Mouse (Mus musculus): ENCODE measurements at regions not wholly inside any gene's neighbourhood (a gene's known extent, or its start where the extent isn't known, plus 50 kb on each side); places are given as distances from the start of the nearest gene placed in this dataset.
A peak's percentile ranks its signal among the peaks of the same experiment; 100 is the strongest.

- Histone ChIP-seq H3K9me3 (ENCODE audit: low read depth, low read length) (no peaks in the 10 kb centered on the region), H3K36me3 (ENCODE audit: insufficient read depth) (no peaks in the 10 kb centered on the region), H3K4me1 (ENCODE audit: insufficient read depth) (no peaks in the 10 kb centered on the region), H3K27ac (ENCODE audit: low read depth) (no peak overlapping the region), H3K4me3 (ENCODE audit: low read depth, low read length) (no peak overlapping the region), H3K9ac (no peak overlapping the region), H3K4me2 (no peak overlapping the region), H3K27me3 (ENCODE audit: insufficient read depth, low read length) (no peaks in the 10 kb centered on the region)
- DNase-seq (no peak), ATAC-seq (ENCODE audit: insufficient read depth) (no peak)
- no peak for TF ChIP-seq CTCF (IDR thresholded peaks at IDR 0.05; ENCODE audit: low read depth)
- WGBS: 62% methylated on average over 14 of the region's 14 CpGs
Observed at GRCm38 (mm10) chr19:53476768-53477547, 52.0 kb upstream of the Dusp5 start.

- no peak for TF ChIP-seq CTCF (IDR thresholded peaks at IDR 0.05; ENCODE audit: low read depth)
- DNase-seq (no peak), ATAC-seq (ENCODE audit: insufficient read depth) (no peak)
- Histone ChIP-seq H3K4me3 (ENCODE audit: low read depth, low read length) (no peak overlapping the region), H3K4me2 (no peak overlapping the region), H3K9me3 (ENCODE audit: low read depth, low read length) (peaks cover 4% of the 10 kb centered on the region; the same call in 1 of the 2 replicates), H3K27me3 (ENCODE audit: insufficient read depth, low read length) (no peaks in the 10 kb centered on the region), H3K9ac (no peak overlapping the region), H3K36me3 (ENCODE audit: insufficient read depth) (no peaks in the 10 kb centered on the region), H3K4me1 (ENCODE audit: insufficient read depth) (no peaks in the 10 kb centered on the region), H3K27ac (ENCODE audit: low read depth) (no peak overlapping the region)
- 45% methylated on average over 7 of the region's 7 CpGs for WGBS
Observed at GRCm38 (mm10) chr19:53469256-53469655, 59.7 kb upstream of the Dusp5 start.

- H3K4me2 ChIP-seq: no peak overlapping the region
Observed at GRCm38 (mm10) chr19:53464681-53465080, 64.2 kb upstream of the Dusp5 start.

GRCm38 (mm10) chr19:53464135-53464534 is 64.8 kb upstream of the Dusp5 start:
- Histone ChIP-seq H3K27ac (ENCODE audit: low read depth) (no peak overlapping the region), H3K4me3 (ENCODE audit: low read depth, low read length) (no peak overlapping the region), H3K27me3 (ENCODE audit: insufficient read depth, low read length) (peaks cover 3% of the 10 kb centered on the region; the same call in 1 of the 2 replicates), H3K36me3 (ENCODE audit: insufficient read depth) (no peaks in the 10 kb centered on the region), H3K9ac (no peak overlapping the region), H3K4me2 (no peak overlapping the region), H3K4me1 (ENCODE audit: insufficient read depth) (peaks cover 6% of the 10 kb centered on the region; the same call in 1 of the 2 replicates), H3K9me3 (ENCODE audit: low read depth, low read length) (peaks cover 4% of the 10 kb centered on the region; the same call in 1 of the 2 replicates)
- no peak for TF ChIP-seq CTCF (IDR thresholded peaks at IDR 0.05; ENCODE audit: low read depth)
- 75% methylated on average over 3 of the region's 3 CpGs for WGBS
- ATAC-seq (ENCODE audit: insufficient read depth) (no peak), DNase-seq (no peak)

More at GRCm38 (mm10) chr19:53464681-53465080, 64.2 kb upstream of the Dusp5 start:
- 62% methylated on average over 5 of the region's 5 CpGs for WGBS
- Histone ChIP-seq H3K36me3 (ENCODE audit: insufficient read depth) (no peaks in the 10 kb centered on the region), H3K27ac (ENCODE audit: low read depth) (no peak overlapping the region), H3K4me3 (ENCODE audit: low read depth, low read length) (no peak overlapping the region), H3K9ac (no peak overlapping the region), H3K9me3 (ENCODE audit: low read depth, low read length) (peaks cover 4% of the 10 kb centered on the region; the same call in 1 of the 2 replicates), H3K4me1 (ENCODE audit: insufficient read depth) (peaks cover 5% of the 10 kb centered on the region; the same call in 1 of the 2 replicates), H3K27me3 (ENCODE audit: insufficient read depth, low read length) (peaks cover 3% of the 10 kb centered on the region; the same call in 1 of the 2 replicates)
- DNase-seq (no peak), ATAC-seq (ENCODE audit: insufficient read depth) (no peak)
- no peak for TF ChIP-seq CTCF (IDR thresholded peaks at IDR 0.05; ENCODE audit: low read depth)

GRCm38 (mm10) chr19:53461025-53462015 is 67.6 kb upstream of the Dusp5 start:
- Histone ChIP-seq H3K9me3 (ENCODE audit: low read depth, low read length) (peaks cover 3% of the 10 kb centered on the region; the same call in 1 of the 2 replicates), H3K4me1 (ENCODE audit: insufficient read depth) (peaks cover 12% of the 10 kb centered on the region), H3K4me3 (ENCODE audit: low read depth, low read length) (no peak overlapping the region), H3K27me3 (ENCODE audit: insufficient read depth, low read length) (peaks cover 3% of the 10 kb centered on the region; the same call in 1 of the 2 replicates), H3K36me3 (ENCODE audit: insufficient read depth) (no peaks in the 10 kb centered on the region), H3K9ac (no peak overlapping the region), H3K4me2 (no peak overlapping the region), H3K27ac (ENCODE audit: low read depth) (peak overlapping the region; percentile 39; the same call in 1 of the 2 replicates)
- WGBS: 56% methylated on average over 17 of the region's 17 CpGs
- no peak for TF ChIP-seq CTCF (IDR thresholded peaks at IDR 0.05; ENCODE audit: low read depth)
- peak; percentile 39 for DNase-seq
- ATAC-seq (ENCODE audit: insufficient read depth): peak; percentile 59; the same call in 1 of the 2 replicates

GRCm38 (mm10) chr19:53460312-53461024 is 68.4 kb upstream of the Dusp5 start:
- H3K36me3 ChIP-seq (ENCODE audit: insufficient read depth): no peaks in the 10 kb centered on the region
- TF ChIP-seq CTCF (IDR thresholded peaks at IDR 0.05; ENCODE audit: low read depth): no peak
- DNase-seq (no peak), ATAC-seq (ENCODE audit: insufficient read depth) (no peak)
- WGBS: 18% methylated on average over 19 of the region's 19 CpGs
- peaks cover 12% of the 10 kb centered on the region for H3K4me1 ChIP-seq (ENCODE audit: insufficient read depth)
- H3K27ac ChIP-seq (ENCODE audit: low read depth): no peak overlapping the region
- peaks cover 3% of the 10 kb centered on the region; the same call in 1 of the 2 replicates for H3K27me3 ChIP-seq (ENCODE audit: insufficient read depth, low read length)
- H3K4me2 ChIP-seq: no peak overlapping the region
- H3K9me3 ChIP-seq (ENCODE audit: low read depth, low read length): no peaks in the 10 kb centered on the region
- H3K4me3 ChIP-seq (ENCODE audit: low read depth, low read length): no peak overlapping the region
- no peak overlapping the region for H3K9ac ChIP-seq
